Mouse (Mus musculus) heart, postnatal 0 days (tissue): ENCODE measurements around the gene Cnih3.

Source experiments
- CTCF ChIP-seq: IDR thresholded peaks from 2 replicates; pipeline ENCODE4 v1.5.1; 2016; ENCODE audit warnings: antibody characterized with exemption, control low read depth, low read depth
- EP300 ChIP-seq: IDR thresholded peaks from 2 replicates; pipeline ENCODE4 v1.6.1; 2016; ENCODE audit warnings: antibody characterized with exemption, low read depth

- TF ChIP-seq CTCF (no peak), EP300 (no peak)
Measured at GRCm38 (mm10) chr1:181364025-181364424, 11.6 kb downstream of the Cnih3 start.
